21 mouse cellular contexts compared by ENCODE assay signal in genomic region chr7:49823595-49823994, GRCm38 (mm10). TPM values are rescaled to one million over a fixed set of nuclear protein-coding genes. Genes with fewer than 3 reads are reported as not detected.
DNase-seq lines count a peak whose midpoint lies in the region; ATAC-seq and TF ChIP-seq lines count a peak whose summit lies in the region.
"Had no signal": no experiment of that assay in that cellular context is flagged by ENCODE, and none has a peak within 500 bp of the region (broad histone marks: within the 10 kb centered on the region; RNA-seq: fewer than 3 reads in every experiment).

No protein-coding gene starts in this region.

- peaks cover 8% of the 10 kb centered on the region for H3K4me1 ChIP-seq in heart, embryonic 10.5 days
- peaks cover 25% of the 10 kb centered on the region for H3K4me1 ChIP-seq in hindbrain, embryonic 13.5 days (replicated peaks)
- H3K4me1 ChIP-seq in hindbrain, postnatal 0 days (ENCODE audit: insufficient read depth, low read length) = no peaks in the 10 kb centered on the region
- H3K4me1 ChIP-seq in neural tube, embryonic 13.5 days (replicated peaks) = peaks cover 24% of the 10 kb centered on the region
- H3K4me1 ChIP-seq in midbrain, embryonic 14.5 days (ENCODE audit: control insufficient read depth, insufficient read depth, low read length) = peaks cover 8% of the 10 kb centered on the region
- H3K4me1 ChIP-seq: embryonic facial prominence, embryonic 15.5 days; intestine, embryonic 15.5 days had no signal

- no peak overlapping the region for H3K4me2 ChIP-seq in hindbrain, embryonic 13.5 days
- H3K4me2 ChIP-seq in hindbrain, postnatal 0 days (ENCODE audit: low read depth, low read length) = no peak overlapping the region
- H3K4me2 ChIP-seq in neural tube, embryonic 13.5 days = no peak overlapping the region
- no peak overlapping the region for H3K4me2 ChIP-seq in midbrain, embryonic 14.5 days (ENCODE audit: low read length)
- H3K4me2 ChIP-seq: embryonic facial prominence, embryonic 12.5 days; embryonic facial prominence, embryonic 15.5 days; heart, embryonic 13.5 days; intestine, embryonic 15.5 days had no signal

- no peak overlapping the region for H3K27ac ChIP-seq in heart, embryonic 10.5 days
- 0 out of 2 replicates have a peak overlapping the region, but pooled peaks have one; percentile 40 for H3K27ac ChIP-seq in hindbrain, embryonic 13.5 days
- H3K27ac ChIP-seq in hindbrain, postnatal 0 days = no peak overlapping the region
- no peak overlapping the region; the same call in 1 of the 2 replicates for H3K27ac ChIP-seq in neural tube, embryonic 13.5 days (replicated peaks)
- H3K27ac ChIP-seq in midbrain, embryonic 14.5 days (replicated peaks; ENCODE audit: low read depth, low read length) = no peak overlapping the region
- H3K27ac ChIP-seq: embryonic facial prominence, embryonic 12.5 days; embryonic facial prominence, embryonic 15.5 days; heart, embryonic 13.5 days; intestine, embryonic 15.5 days had no signal

- H3K9me3 ChIP-seq in heart, embryonic 10.5 days = no peaks in the 10 kb centered on the region
- H3K9me3 ChIP-seq in hindbrain, embryonic 13.5 days = no peaks in the 10 kb centered on the region
- H3K9me3 ChIP-seq in hindbrain, postnatal 0 days (ENCODE audit: low read length) = no peaks in the 10 kb centered on the region
- no peaks in the 10 kb centered on the region for H3K9me3 ChIP-seq in neural tube, embryonic 13.5 days
- no peaks in the 10 kb centered on the region for H3K9me3 ChIP-seq in midbrain, embryonic 14.5 days (ENCODE audit: control insufficient read depth, low read length)
- H3K9me3 ChIP-seq: embryonic facial prominence, embryonic 12.5 days; embryonic facial prominence, embryonic 15.5 days; heart, embryonic 13.5 days; intestine, embryonic 15.5 days had no signal

- no peaks in the 10 kb centered on the region for H3K27me3 ChIP-seq in heart, embryonic 10.5 days (ENCODE audit: insufficient read depth, poor library complexity, severe bottlenecking)
- no peaks in the 10 kb centered on the region for H3K27me3 ChIP-seq in hindbrain, embryonic 13.5 days
- H3K27me3 ChIP-seq in hindbrain, postnatal 0 days (ENCODE audit: insufficient read depth, low read length) = no peaks in the 10 kb centered on the region
- no peaks in the 10 kb centered on the region for H3K27me3 ChIP-seq in neural tube, embryonic 13.5 days
- H3K27me3 ChIP-seq in midbrain, embryonic 14.5 days (ENCODE audit: control insufficient read depth, insufficient read depth, low read length) = no peaks in the 10 kb centered on the region
- H3K27me3 ChIP-seq: embryonic facial prominence, embryonic 12.5 days; embryonic facial prominence, embryonic 15.5 days; heart, embryonic 13.5 days; intestine, embryonic 15.5 days had no signal

- no peak overlapping the region for H3K9ac ChIP-seq in hindbrain, embryonic 13.5 days
- no peak overlapping the region for H3K9ac ChIP-seq in hindbrain, postnatal 0 days (replicated peaks; ENCODE audit: low read length)
- H3K9ac ChIP-seq in neural tube, embryonic 13.5 days = no peak overlapping the region
- H3K9ac ChIP-seq in midbrain, embryonic 14.5 days (replicated peaks; ENCODE audit: low read length) = no peak overlapping the region
- H3K9ac ChIP-seq: embryonic facial prominence, embryonic 12.5 days; embryonic facial prominence, embryonic 15.5 days; heart, embryonic 13.5 days; intestine, embryonic 15.5 days had no signal

- intact Hi-C loops in heart, postnatal 14 days (cut with DNase I) = no loop called here

- H3K4me3 ChIP-seq in heart, embryonic 10.5 days = no peak overlapping the region
- no peak overlapping the region for H3K4me3 ChIP-seq in hindbrain, embryonic 13.5 days
- no peak overlapping the region for H3K4me3 ChIP-seq in hindbrain, postnatal 0 days (ENCODE audit: low read length)
- H3K4me3 ChIP-seq in neural tube, embryonic 13.5 days = no peak overlapping the region
- H3K4me3 ChIP-seq in midbrain, embryonic 14.5 days (replicated peaks; ENCODE audit: low read depth, low read length) = no peak overlapping the region
- H3K4me3 ChIP-seq: embryonic facial prominence, embryonic 12.5 days; embryonic facial prominence, embryonic 15.5 days; heart, embryonic 13.5 days; intestine, embryonic 15.5 days had no signal

- DNase-seq in heart, embryonic 10.5 days (ENCODE audit: low spot score) = peak; percentile 28
- DNase-seq in heart, postnatal 14 days = no peak
- no peak for DNase-seq in hindbrain, postnatal 0 days (ENCODE audit: low spot score)
- DNase-seq in neural tube, embryonic 10.5 days (ENCODE audit: extremely low spot score, low spot score) = no peak
- DNase-seq in midbrain, embryonic 14.5 days = no peak
- DNase-seq: adrenal gland, adult 2 months; adrenal gland, postnatal 14 days; cerebellum, adult 11 months; cerebellum, adult 2 months; cerebellum, adult 9-11 months; cerebellum, postnatal 25 days; gastrocnemius, postnatal 25 days; heart, adult 18-20 months; kidney, adult 11 months had no signal

- 94% methylated on average over 4 of the region's 4 CpGs for WGBS in heart, embryonic 10.5 days
- WGBS in hindbrain, embryonic 13.5 days = 47% methylated on average over 4 of the region's 4 CpGs
- 59% methylated on average over 4 of the region's 4 CpGs for WGBS in hindbrain, postnatal 0 days
- 53% methylated on average over 4 of the region's 4 CpGs for WGBS in neural tube, embryonic 13.5 days
- WGBS in midbrain, embryonic 14.5 days = 61% methylated on average over 4 of the region's 4 CpGs

- ATAC-seq in hindbrain, embryonic 13.5 days (ENCODE audit: low FRiP score) = no peak
- ATAC-seq in hindbrain, postnatal 0 days = no peak
- 0 out of 2 replicates have a peak, but pooled peaks have one; percentile 38 for ATAC-seq in neural tube, embryonic 13.5 days (ENCODE audit: low read depth)
- no peak for ATAC-seq in midbrain, embryonic 14.5 days (ENCODE audit: low FRiP score, low TSS enrichment)
- ATAC-seq: CD4-positive, CD25-positive, alpha-beta regulatory T cell, adult 4 months; intestine, embryonic 15.5 days had no signal

- H3K36me3 ChIP-seq in heart, embryonic 10.5 days = peaks cover 31% of the 10 kb centered on the region
- peaks cover 21% of the 10 kb centered on the region for H3K36me3 ChIP-seq in hindbrain, embryonic 13.5 days
- H3K36me3 ChIP-seq in hindbrain, postnatal 0 days (ENCODE audit: insufficient read depth, low read length) = peaks cover 9% of the 10 kb centered on the region; the same call in 1 of the 2 replicates
- H3K36me3 ChIP-seq in neural tube, embryonic 13.5 days = peaks cover 28% of the 10 kb centered on the region
- peaks cover 21% of the 10 kb centered on the region for H3K36me3 ChIP-seq in midbrain, embryonic 14.5 days (ENCODE audit: control insufficient read depth, insufficient read depth, low read length)

- no peak for TF ChIP-seq CTCF in hindbrain, postnatal 0 days (IDR thresholded peaks at IDR 0.05; ENCODE audit: low read depth)

RNA-seq across cellular contexts. Expression of gene Prmt3, which starts 45.4 kb away (rescaled TPM):
- polyA plus RNA-seq in heart, embryonic 10.5 days (2016; fragmentation: Nextera tagmentation; extraction: Ambion mirVana) = 65.2 and 69.7 TPM in 2 replicates
- 10 to 100 TPM; 10.1 to 10.2 TPM for total RNA-seq in heart, postnatal 14 days (2021)
- 50.8 and 52.5 TPM in 2 replicates for polyA plus RNA-seq in hindbrain, embryonic 13.5 days (2015; fragmentation: Nextera tagmentation; extraction: Ambion mirVana)
- total RNA-seq in hindbrain, postnatal 0 days (2014; rRNA removed) = 51.2 and 53.2 TPM in 2 replicates
- 40.4 and 42.0 TPM in 2 replicates for polyA plus RNA-seq in hindbrain, postnatal 0 days (2015; fragmentation: Nextera tagmentation; extraction: Ambion mirVana)
- 48.2 and 53.4 TPM in 2 replicates for polyA plus RNA-seq in neural tube, embryonic 13.5 days (2015; fragmentation: Nextera tagmentation; extraction: Ambion mirVana)
- polyA plus RNA-seq in midbrain, embryonic 14.5 days (2014; fragmentation: Nextera tagmentation; extraction: Ambion mirVana) = 47.6 and 60.8 TPM in 2 replicates
